Mouse (Mus musculus): ENCODE results near the gene Slc1a4.

The Slc1a4 gene

GRCm38 (mm10) chr11:20325073-20325694 lies 7.3 kb downstream of the Slc1a4 start:
- no peak for DNase-seq (ENCODE audit: low spot score in 2 of 2)

GRCm38 (mm10) chr11:20324006-20324405 lies 8.5 kb downstream of the Slc1a4 start:
- no peak for DNase-seq (ENCODE audit: low spot score in 2 of 2)

- no peak for DNase-seq (ENCODE audit: low spot score in 2 of 2)
Observed at GRCm38 (mm10) chr11:20322366-20322765, 10.1 kb downstream of the Slc1a4 start.

- no peak for DNase-seq (ENCODE audit: low spot score in 2 of 2)
Observed at GRCm38 (mm10) chr11:20320661-20321060, 11.9 kb downstream of the Slc1a4 start.

GRCm38 (mm10) chr11:20318659-20319454 lies 13.7 kb downstream of the Slc1a4 start:
- no peak for DNase-seq (ENCODE audit: low spot score in 2 of 2)

- DNase-seq (ENCODE audit: low spot score in 2 of 2), result no peak
Observed at GRCm38 (mm10) chr11:20313576-20313975, 18.9 kb downstream of the Slc1a4 start.

- no peak for DNase-seq (ENCODE audit: low spot score in 2 of 2)
Observed at GRCm38 (mm10) chr11:20309044-20309443, 23.5 kb downstream of the Slc1a4 start.

- no peak for DNase-seq (ENCODE audit: low spot score in 2 of 2)
Observed at GRCm38 (mm10) chr11:20307409-20307808, 25.1 kb downstream of the Slc1a4 start.

GRCm38 (mm10) chr11:20305641-20306040 lies 26.9 kb downstream of the Slc1a4 start:
- DNase-seq (ENCODE audit: low spot score in 2 of 2), result no peak

- DNase-seq (ENCODE audit: low spot score in 2 of 2), result no peak
Observed at GRCm38 (mm10) chr11:20304341-20304740, 28.2 kb downstream of the Slc1a4 start.

GRCm38 (mm10) chr11:20301332-20301731 lies 31.2 kb downstream of the Slc1a4 start:
- no peak for DNase-seq (ENCODE audit: low spot score in 2 of 2)

- no peak for DNase-seq (ENCODE audit: low spot score in 2 of 2)
Observed at GRCm38 (mm10) chr11:20300850-20301249, 31.7 kb downstream of the Slc1a4 start.

GRCm38 (mm10) chr11:20299900-20300299 lies 32.6 kb downstream of the Slc1a4 start:
- no peak for DNase-seq (ENCODE audit: low spot score in 2 of 2)

GRCm38 (mm10) chr11:20284463-20284862 lies 48.0 kb downstream of the Slc1a4 start:
- DNase-seq (ENCODE audit: low spot score in 2 of 2), result no peak

GRCm38 (mm10) chr11:20282601-20283219 lies 49.8 kb downstream of the Slc1a4 start:
- DNase-seq (ENCODE audit: low spot score in 2 of 2), result no peak

GRCm38 (mm10) chr11:20280982-20281381 lies 51.5 kb downstream of the Slc1a4 start:
- no peak for DNase-seq (ENCODE audit: low spot score in 2 of 2)

GRCm38 (mm10) chr11:20278702-20279101 lies 53.8 kb downstream of the Slc1a4 start:
- no peak for DNase-seq (ENCODE audit: low spot score in 2 of 2)

- DNase-seq (ENCODE audit: low spot score in 2 of 2), result no peak
Observed at GRCm38 (mm10) chr11:20277106-20277505, 55.4 kb downstream of the Slc1a4 start.

- no peak for DNase-seq (ENCODE audit: low spot score in 2 of 2)
Observed at GRCm38 (mm10) chr11:20275974-20276373, 56.5 kb downstream of the Slc1a4 start.

GRCm38 (mm10) chr11:20269885-20270284 lies 62.6 kb downstream of the Slc1a4 start:
- DNase-seq (ENCODE audit: low spot score in 2 of 2), result no peak

- DNase-seq (ENCODE audit: low spot score in 2 of 2), result no peak
Observed at GRCm38 (mm10) chr11:20262628-20263380, 69.7 kb downstream of the Slc1a4 start.

GRCm38 (mm10) chr11:20254791-20255190 lies 77.7 kb downstream of the Slc1a4 start:
- DNase-seq (ENCODE audit: low spot score in 2 of 2), result no peak

All from urinary bladder, postnatal 4 days (tissue).